Mouse (Mus musculus) midbrain, postnatal 0 days (tissue): ENCODE measurements around the gene Mlst8. TPM values are rescaled to one million over a fixed set of nuclear protein-coding genes. Genes with fewer than 3 reads are reported as not detected.

Source experiments
- ATAC-seq: fragments of 200-750 bp; cut with Nextera tagmentation; 2 replicates; pipeline ENCODE4 v1.8.0; 2017; ENCODE audit warnings: moderate number of reproducible peaks, mild to moderate bottlenecking, moderate TSS enrichment, moderate library complexity; ENCODE audit not compliant: low FRiP score
- DNase-seq: peaks from one replicate; pipeline ENCODE4 v3.0.0-alpha.2; 2015; ENCODE audit warnings: low spot score
- H3K27ac ChIP-seq: fragments of 300-500 bp; sonication (generic); 2 replicates; pipeline ENCODE4 v1.5.1; 2014; ENCODE audit warnings: low read depth, mild to moderate bottlenecking, low read length, mixed read lengths
- H3K27me3 ChIP-seq: fragments of 300-500 bp; sonication (generic); 2 replicates; pipeline ENCODE4 v1.6.1; 2014; ENCODE audit warnings: low read length, control low read depth, mixed read lengths; ENCODE audit not compliant: insufficient read depth
- H3K36me3 ChIP-seq: fragments of 300-500 bp; sonication (generic); 2 replicates; pipeline ENCODE4 v1.6.1; 2014; ENCODE audit warnings: low read length, control low read depth, mixed read lengths; ENCODE audit not compliant: insufficient read depth
- H3K4me1 ChIP-seq: fragments of 300-500 bp; sonication (generic); 2 replicates; pipeline ENCODE4 v1.6.1; 2014; ENCODE audit warnings: mild to moderate bottlenecking, control low read depth, antibody characterized with exemption, low read length, mixed read lengths; ENCODE audit not compliant: insufficient read depth
- H3K4me2 ChIP-seq: fragments of 300-500 bp; sonication (generic); 2 replicates; pipeline ENCODE4 v1.6.1; 2014; ENCODE audit warnings: low read depth, mild to moderate bottlenecking, low read length, mixed read lengths; ENCODE audit not compliant: poor library complexity, severe bottlenecking
- H3K4me3 ChIP-seq: fragments of 300-500 bp; sonication (generic); 2 replicates; pipeline ENCODE4 v1.5.1; 2014; ENCODE audit warnings: low read depth, mild to moderate bottlenecking, low read length, moderate library complexity
- H3K9ac ChIP-seq: fragments of 300-500 bp; sonication (generic); replicated peaks from 2 replicates; pipeline ENCODE4 v1.6.1; 2014; ENCODE audit warnings: mild to moderate bottlenecking, low read length, moderate library complexity, mixed read lengths; ENCODE audit not compliant: poor library complexity, severe bottlenecking
- H3K9me3 ChIP-seq: fragments of 300-500 bp; sonication (generic); 2 replicates; pipeline ENCODE4 v1.6.1; 2016; ENCODE audit warnings: low read length, control low read depth
- CTCF ChIP-seq: IDR thresholded peaks from 2 replicates; pipeline ENCODE4 v1.5.1; 2016; ENCODE audit warnings: antibody characterized with exemption, mild to moderate bottlenecking
- WGBS: fragments of 180-500 bp; shearing (Covaris S2); extraction: QIAGEN DNeasy Blood & Tissue Kit; methylation state at CpG from one replicate; pipeline ENCODE4 v1.1.7; 2014; 5-methylcytosine and 5-hydroxymethylcytosine counted together
- polyA plus RNA-seq: library from polyadenylated mRNA; unstranded; fragments of >200 nt; fragmentation: Nextera tagmentation; extraction: Ambion mirVana; gene quantifications from 2 replicates; pipeline ENCODE4 v1.2.1, GENCODE M21; 2015
- total RNA-seq: library from RNA; depleted of rRNA; stranded (reverse); fragments of >200 nt; gene quantifications from 2 replicates; pipeline ENCODE4 v1.2.3, GENCODE M21; 2014

The Mlst8 gene
- total and polyA plus RNA-seq, 2 experiments from 2014 or later = 28.4 to 51.8 TPM

DNA sequence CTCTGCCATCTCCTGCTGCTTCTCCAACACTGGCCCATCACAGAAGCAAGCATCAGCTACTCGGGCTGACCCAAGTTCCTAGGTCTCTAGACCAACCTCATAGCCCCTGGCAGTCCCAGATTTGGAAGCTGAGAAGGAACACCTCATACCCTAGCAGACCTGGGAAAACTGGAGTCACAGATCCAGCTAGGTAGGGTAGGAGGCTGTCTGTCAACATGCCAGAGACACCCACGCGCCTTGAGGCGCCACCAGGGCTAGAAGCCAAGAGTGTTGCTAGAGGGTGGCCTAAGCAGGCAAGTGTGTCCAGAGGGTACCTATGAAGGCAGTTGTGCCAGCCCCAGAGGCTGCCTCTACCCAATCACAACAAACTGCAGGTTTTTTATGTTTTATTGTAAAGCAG, 35.5 kb downstream of the Mlst8 start:
- Histone ChIP-seq H3K4me3 (no peak overlapping the region), H3K27me3 (no peaks in the 10 kb centered on the region), H3K27ac (no peak overlapping the region), H3K4me1 (no peaks in the 10 kb centered on the region), H3K9me3 (no peaks in the 10 kb centered on the region), H3K36me3 (peaks cover 91% of the 10 kb centered on the region), H3K9ac (no peak overlapping the region), H3K4me2 (no peak overlapping the region)
- no peak for DNase-seq
- WGBS = 95% methylated on average over 4 of the region's 4 CpGs
- no peak for ATAC-seq
- no peak for TF ChIP-seq CTCF

DNA sequence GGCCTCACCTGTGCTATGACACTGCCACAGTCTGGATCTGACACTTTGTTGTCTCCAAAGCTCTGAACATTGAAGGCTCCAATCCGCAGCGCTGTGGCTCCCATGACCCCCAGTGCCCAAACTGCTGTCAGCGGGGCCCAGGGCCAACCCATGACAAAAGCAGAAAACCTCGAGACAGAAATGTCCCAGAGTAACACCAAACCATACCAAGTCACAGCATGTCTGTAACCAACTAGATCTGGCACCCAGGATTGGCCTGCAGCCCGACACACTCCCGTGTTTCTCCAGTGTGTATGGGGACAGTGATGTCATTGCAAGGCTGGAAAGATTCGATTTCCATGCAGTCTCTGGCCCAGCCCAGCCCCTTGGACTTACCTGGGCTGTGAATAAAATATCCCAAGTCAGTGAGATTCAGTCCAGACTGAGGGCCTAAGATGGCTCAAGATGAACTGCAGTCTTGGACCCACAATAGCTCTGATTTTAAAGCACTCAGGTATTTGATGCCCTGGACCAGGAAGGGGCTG, 36.2 kb downstream of the Mlst8 start, which contains the start of gene Dnase1l2:
TSS of gene Dnase1l2 (minus strand) at position 474 of the 524 bp plus-strand sequence.
- Histone ChIP-seq H3K9me3 (no peaks in the 10 kb centered on the region), H3K36me3 (peaks cover 87% of the 10 kb centered on the region), H3K4me2 (no peak within 1 kb of the TSS), H3K27me3 (no peaks in the 10 kb centered on the region), H3K27ac (no peak within 1 kb of the TSS), H3K9ac (no peak within 1 kb of the TSS), H3K4me1 (no peaks in the 10 kb centered on the region), H3K4me3 (no peak within 1 kb of the TSS)
- DNase-seq (no peak), ATAC-seq (no peak)
- no peak for TF ChIP-seq CTCF
- 84% methylated on average over 7 of the region's 7 CpGs for WGBS

DNA sequence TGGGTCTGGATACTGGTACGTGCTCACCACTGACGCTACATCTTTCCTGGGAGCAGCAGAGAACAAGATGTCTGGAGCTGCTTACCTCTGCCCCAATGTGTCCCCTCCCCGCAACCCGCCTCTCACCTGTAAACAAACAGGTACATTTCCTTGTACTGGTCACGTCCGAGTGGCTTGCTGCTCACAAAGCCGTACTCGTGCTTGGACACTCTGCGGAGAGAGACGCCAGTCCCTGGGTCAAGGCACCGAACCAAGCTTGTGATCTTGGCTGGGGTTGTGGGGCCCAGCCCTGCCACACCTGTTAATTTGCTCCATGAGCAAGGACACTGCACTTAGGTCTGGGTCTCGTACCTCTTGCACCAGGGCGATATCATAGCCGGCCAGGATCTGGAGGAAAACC, 36.8 kb downstream of the Mlst8 start:
- H3K4me1 ChIP-seq = no peaks in the 10 kb centered on the region
- H3K4me2 ChIP-seq = no peak overlapping the region
- no peak for DNase-seq
- H3K36me3 ChIP-seq = peaks cover 83% of the 10 kb centered on the region
- no peak overlapping the region for H3K9ac ChIP-seq
- no peak overlapping the region for H3K27ac ChIP-seq
- 92% methylated on average over 14 of the region's 14 CpGs for WGBS
- no peak for ATAC-seq
- no peaks in the 10 kb centered on the region for H3K9me3 ChIP-seq
- TF ChIP-seq CTCF = no peak
- no peak overlapping the region for H3K4me3 ChIP-seq
- H3K27me3 ChIP-seq = no peaks in the 10 kb centered on the region

DNA sequence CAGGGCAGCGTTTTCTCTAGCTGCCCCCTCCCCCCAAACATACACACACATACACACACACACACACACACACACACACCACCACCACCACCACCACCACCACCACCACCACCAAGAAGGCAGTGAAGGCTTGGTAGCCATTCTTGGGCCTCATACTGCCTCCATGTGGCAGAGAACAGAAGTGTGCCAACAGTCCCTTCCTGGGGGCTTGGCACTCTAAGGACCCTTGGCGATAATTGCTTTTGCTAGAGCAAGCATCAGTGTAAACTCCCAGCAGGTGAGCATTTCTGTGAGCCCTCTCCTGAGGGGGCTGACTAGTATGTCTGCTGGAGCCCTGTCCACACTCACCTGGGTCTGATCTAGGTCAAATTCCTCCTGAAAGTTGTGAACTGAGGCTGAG, 37.7 kb downstream of the Mlst8 start:
- TF ChIP-seq CTCF = peak; percentile 60
- DNase-seq (peak; percentile 31), ATAC-seq (no peak)
- Histone ChIP-seq H3K27me3 (no peaks in the 10 kb centered on the region), H3K36me3 (peaks cover 74% of the 10 kb centered on the region), H3K4me3 (no peak overlapping the region), H3K27ac (no peak overlapping the region), H3K4me2 (no peak overlapping the region), H3K9me3 (no peaks in the 10 kb centered on the region), H3K4me1 (no peaks in the 10 kb centered on the region), H3K9ac (no peak overlapping the region)
- 41% methylated on average over 2 of the region's 2 CpGs for WGBS

DNA sequence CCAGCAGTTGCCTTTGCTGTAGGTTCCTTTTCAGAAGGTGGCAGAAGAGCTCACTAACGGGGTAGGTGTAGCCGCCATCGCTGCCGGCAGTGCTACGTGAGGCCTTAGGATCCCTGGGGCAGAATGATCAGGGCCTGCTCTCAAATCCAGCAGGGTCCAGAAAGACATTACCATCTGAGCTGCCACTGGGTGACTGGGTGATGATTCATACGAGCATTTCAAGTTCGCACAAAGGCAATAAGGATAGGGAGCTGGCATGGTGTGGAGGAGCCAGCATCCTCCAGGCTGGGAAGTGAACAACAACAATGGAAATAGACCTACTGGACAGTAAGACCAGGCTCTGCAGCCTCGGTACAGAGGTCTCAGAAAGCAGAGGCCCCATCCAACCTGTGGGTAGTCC, 38.5 kb downstream of the Mlst8 start:
- Histone ChIP-seq H3K27me3 (no peaks in the 10 kb centered on the region), H3K9me3 (no peaks in the 10 kb centered on the region), H3K4me3 (no peak overlapping the region), H3K4me2 (no peak overlapping the region), H3K27ac (no peak overlapping the region), H3K4me1 (no peaks in the 10 kb centered on the region), H3K9ac (no peak overlapping the region), H3K36me3 (peaks cover 66% of the 10 kb centered on the region)
- ATAC-seq = no peak
- no peak for TF ChIP-seq CTCF
- 90% methylated on average over 8 of the region's 8 CpGs for WGBS
- DNase-seq = no peak

DNA sequence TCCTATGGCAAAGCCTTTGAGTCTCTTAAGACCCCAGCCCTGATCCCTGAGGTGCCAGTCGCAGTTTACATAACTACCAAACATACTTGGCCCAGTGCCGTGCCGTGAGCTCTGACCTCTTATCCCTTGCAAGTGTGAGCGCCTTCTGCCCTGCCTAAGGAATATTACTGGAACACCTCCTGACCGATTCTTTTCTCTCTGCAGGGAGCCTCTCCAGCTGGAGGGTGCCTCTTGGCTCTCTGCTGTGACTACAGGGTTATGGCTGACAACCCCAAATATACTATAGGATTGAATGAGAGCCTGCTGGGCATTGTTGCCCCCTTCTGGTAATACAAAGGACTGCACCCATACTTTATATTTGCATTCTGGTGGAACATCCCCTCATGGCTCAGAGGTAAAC, 41.9 kb downstream of the Mlst8 start:
- Histone ChIP-seq H3K4me1 (no peaks in the 10 kb centered on the region), H3K4me2 (no peak overlapping the region), H3K9ac (no peak overlapping the region), H3K36me3 (peaks cover 34% of the 10 kb centered on the region), H3K9me3 (no peaks in the 10 kb centered on the region), H3K27ac (no peak overlapping the region), H3K27me3 (no peaks in the 10 kb centered on the region), H3K4me3 (no peak overlapping the region)
- peak; percentile 33; the same call in 1 of the 2 replicates for ATAC-seq
- DNase-seq = peak; percentile 40
- 74% methylated on average over 5 of the region's 5 CpGs for WGBS
- TF ChIP-seq CTCF = peak; percentile 88
